Mouse (Mus musculus) frontal cortex, postnatal 10 days (tissue): ENCODE data around the gene Ankrd11.
A peak's percentile ranks its signal among the peaks of the same experiment; 100 is the strongest.

Experiments
- DNase-seq, 2 experiments: peaks; one replicate each; pipeline ENCODE4 v3.0.0; 2022; ENCODE audit warnings: low spot score in 2 of 2, mixed read lengths in 1 of 2

Ankrd11 gene

DNA sequence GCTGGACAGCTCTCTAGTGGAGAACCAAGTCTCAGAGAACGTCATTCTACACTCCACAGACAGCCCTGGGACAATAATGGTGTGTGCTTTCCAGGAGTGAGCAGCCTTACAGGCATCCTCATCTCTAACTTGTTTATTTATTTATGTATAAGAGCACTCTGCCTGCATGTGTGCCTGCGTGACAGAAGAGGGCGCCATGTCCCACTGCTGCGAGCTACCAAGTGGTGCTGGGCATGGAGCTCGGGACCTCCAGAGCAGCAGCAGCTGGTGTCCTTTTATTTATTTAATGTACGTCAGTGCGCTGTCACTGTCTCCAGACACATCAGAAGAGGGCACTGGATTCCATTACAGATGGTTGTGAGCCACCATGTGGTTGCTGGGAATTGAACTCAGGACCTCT, 115.3 kb downstream of the Ankrd11 start:
- no peak for DNase-seq

DNA sequence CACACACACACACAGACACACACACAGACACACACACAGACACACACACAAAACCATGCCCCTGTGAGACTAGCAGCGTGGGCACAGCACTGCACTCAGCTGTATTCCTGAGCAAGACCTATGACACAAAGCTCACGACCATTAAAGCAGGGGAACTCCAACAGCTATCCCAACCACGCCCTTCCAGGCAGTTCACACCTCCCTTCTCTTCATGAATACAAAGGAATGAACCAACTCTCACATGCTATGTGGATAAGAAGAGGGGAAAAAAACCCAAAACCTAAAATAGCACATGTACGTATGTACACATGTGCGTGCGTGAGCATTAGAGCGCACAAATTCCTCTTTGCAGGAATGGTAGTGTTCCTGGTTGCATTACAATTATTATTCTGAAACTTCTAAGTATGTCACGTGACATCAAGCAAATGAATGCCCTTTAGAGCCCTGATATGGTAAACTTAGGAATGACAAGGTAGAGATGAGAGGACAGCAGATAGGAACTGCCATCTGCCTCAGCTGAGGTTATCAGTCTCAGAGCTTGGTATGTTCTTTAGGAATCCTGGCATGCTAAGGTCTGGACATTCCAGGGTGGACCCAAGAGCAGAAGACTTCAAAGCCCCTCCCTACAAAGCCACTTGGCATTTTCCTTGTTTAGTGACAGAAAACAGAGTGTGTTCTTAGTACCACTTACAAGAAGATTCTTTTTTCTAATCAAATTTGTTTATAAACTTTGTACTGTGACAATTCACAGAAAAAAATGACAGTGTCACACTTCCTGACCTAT, 115.9 kb downstream of the Ankrd11 start:
- no peak for DNase-seq

DNA sequence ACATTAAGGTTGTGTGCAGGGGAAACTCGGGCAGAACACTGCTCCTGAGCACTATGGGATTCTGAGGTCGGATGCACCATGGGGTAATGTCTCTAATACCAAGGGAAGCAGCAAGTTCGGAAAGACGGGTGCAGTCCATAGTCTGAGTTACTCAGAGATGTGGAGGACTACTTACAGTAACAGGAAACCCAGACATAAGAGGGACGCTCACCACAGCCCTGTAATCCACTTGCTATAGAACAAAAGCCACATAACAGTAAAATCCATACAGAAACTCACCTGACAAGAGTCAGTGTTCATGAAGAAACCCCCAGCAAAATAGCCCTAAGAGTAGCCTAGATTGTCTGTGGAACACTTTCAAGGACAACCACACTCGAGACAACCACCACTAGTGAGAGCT, 118.0 kb downstream of the Ankrd11 start:
- DNase-seq, result no peak

DNA sequence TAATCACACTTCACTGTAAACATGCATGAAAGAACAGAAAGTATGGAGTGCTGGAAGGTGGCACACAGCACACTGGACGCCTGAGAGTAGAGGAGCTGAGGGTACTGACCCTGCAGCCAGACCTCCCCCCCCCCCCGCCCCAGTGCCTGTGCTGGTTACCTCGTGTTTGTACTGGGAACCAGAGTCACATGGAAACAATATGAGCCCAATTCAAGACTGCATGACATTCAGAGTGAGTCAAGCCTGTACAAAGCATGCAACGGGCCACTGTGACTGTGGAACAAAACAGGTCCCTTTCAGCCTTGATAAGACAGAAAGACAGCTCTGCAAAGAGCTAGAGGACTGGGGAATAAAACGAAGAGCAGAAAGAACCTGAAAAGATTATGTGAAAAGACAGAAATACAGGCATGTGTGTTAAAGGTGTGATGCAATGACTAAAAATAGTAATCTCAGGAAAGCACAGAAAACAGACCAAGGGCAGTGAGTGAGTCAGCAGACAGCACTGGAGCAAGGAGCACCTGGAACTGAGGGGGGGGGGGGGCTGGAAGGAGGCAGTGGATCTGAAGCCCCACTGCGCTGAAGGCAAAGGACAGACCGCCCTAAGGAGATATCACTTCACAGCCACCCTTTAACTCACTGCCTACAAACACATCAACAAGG, 118.5 kb downstream of the Ankrd11 start:
- DNase-seq, result no peak

DNA sequence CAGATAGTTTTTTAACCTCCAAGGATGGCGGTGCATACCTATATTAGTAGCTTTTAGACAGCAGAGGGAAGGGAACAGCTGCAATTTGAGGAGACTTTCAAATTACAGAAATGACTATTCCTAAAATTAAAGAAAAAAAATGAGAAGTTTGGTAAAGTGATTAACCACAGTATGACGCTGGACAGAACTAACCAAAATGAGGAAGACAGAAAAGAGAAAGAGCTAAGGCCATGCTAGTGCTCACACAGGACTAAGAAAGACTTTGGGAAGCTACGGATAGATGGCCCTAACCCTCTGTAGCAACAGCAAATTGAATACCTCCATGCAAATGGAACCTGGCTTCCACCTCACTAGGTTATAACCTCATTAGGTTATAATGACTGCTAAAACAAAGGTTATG, 119.1 kb downstream of the Ankrd11 start:
- no peak for DNase-seq

DNA sequence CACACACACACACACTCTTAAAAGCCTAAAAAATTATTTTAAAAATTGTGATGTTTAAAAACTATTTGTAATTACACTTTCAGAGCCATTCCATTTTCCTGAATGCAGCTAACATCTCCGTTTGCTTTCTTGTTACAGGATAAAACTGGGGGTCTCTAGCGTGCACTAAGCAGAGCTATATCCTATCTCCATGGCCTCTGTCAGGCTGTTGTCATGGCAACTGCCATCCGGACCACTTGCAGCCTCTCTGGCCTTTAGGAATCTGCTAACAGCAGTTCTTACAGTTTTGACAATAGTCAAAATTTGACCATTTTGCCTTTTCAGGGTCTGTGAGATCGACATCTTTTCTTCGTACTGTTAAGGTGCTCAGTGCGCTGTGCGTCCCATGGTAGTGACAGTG, 121.2 kb downstream of the Ankrd11 start:
- no peak for DNase-seq

DNA sequence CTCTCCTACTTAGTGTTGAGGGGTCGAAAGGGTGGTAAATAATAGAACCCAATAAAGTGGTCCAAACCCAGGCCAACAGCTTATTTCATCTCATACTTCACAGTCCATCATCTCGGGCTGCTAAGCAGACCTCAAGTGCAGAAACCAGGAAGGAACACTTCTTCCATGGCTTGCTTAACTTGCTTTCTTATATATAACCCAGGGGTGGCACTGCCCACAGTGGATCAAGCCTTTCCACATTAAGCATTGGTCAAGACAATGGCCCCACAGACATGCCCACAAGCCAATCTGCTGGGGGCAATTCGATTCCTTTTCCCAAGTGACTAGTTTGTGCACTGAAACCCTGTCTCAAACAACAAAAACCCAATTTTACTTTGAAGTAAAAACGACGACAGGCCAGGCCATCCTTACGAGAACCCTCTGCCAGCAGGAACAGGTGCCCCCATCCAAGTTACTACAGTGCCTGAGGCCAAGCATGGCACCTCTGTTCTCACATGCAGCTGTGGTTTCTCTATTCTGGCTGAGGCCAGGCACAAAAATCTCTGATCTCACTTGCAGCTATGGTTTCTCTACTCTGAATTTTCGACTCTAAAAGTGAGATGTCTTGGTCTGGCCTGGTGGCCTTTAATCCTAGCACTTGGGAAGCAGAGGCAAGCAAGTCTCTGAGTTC, 123.5 kb downstream of the Ankrd11 start:
- DNase-seq, result no peak

DNA sequence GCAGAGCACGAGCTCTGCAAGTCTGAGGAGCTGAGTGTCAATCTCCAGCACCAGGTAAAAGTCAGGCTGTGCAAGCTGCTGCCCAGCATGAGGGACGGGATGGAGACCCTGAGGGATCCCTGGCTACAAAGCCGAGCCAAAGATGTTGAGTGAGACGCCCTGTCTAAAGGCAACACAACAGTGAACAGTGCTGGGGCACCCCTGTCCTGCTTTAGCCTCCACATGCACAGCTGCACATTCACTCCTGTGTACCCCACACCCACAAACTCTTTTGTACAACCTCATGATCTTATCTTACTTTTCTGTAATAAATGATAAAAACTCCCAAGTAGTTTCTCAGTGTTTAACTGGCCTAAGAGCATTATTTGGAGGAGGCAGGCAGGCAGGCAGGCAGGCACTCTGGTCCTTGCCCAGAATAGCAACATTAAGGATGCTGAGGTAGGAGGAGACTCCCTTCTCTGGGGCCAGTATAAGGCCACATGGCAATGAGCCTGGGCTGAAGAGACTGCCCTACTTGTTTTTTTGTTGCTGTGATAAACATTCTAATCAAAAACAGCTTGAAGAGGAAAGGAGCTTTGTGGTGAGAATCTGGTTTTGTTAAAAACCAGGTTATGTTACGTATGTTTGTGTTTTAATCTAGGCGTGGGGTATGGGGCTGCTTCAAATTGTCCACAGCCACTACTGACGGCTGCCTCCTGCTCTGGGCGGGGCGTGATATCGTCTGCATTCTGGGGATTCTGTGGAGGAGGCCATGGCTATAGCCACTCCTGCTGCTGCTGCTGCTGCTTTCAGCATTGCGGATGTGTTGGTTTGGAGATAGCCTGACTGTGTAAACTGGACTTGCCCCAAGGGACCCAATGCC, 124.3 kb downstream of the Ankrd11 start:
- DNase-seq, result no peak

DNA sequence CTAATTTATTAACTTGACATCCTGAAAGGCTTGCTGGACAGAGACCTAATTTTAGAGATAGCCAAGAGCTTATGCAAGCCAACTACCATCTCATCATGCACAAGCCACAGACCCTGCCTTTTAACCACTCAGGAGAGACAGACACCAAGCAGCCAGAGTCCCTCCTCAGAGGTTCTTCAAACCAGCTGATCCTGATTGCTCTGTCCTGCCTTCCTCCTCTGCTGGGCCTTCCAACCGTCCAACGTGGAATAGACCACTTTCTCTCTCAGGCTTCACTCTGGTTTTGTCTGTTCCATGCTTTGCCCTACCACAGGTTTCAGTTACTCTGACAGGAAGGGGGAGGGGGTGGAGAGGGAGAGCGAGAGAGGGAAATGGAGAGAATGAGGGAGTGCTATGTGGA, 125.3 kb downstream of the Ankrd11 start:
- DNase-seq, result no peak

DNA sequence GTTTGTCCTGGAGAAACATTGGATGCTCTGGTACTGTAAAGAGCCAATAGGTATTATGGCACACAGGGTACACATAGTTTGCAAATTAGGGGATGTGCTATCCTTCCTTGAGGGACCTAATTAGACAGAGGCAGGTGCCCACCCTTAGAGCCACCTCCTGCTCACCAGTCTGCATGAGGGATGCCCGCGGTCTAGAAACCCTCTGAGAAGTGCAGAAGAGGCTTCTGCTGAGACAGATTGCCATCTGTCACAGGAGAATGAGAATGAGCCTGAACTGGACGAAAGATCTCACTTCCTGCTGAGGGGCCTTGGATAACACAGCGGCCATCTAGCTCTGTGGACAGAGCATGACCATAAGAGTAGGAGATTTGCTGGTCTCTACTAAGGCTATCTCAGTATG, 129.2 kb downstream of the Ankrd11 start:
- no peak for DNase-seq

DNA sequence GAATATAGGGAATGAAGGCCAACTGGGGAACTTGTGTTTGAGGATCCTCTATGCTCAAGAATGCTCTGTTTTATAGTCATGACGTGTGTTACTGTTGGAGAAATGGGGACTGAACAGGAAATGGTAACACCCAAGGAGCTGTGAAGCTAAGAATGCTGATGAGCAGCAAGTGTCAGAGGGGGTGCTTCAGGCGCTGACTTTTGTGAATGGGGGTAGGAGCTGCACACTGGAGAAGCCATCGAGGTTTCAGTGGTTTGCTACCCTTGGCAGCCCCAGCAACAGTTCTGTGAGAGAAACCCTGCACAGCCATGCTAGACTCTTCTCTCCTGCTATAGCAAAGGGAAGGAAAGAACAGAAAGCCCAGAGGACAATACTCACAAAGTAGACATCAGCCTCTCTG, 129.9 kb downstream of the Ankrd11 start:
- DNase-seq, result no peak

DNA sequence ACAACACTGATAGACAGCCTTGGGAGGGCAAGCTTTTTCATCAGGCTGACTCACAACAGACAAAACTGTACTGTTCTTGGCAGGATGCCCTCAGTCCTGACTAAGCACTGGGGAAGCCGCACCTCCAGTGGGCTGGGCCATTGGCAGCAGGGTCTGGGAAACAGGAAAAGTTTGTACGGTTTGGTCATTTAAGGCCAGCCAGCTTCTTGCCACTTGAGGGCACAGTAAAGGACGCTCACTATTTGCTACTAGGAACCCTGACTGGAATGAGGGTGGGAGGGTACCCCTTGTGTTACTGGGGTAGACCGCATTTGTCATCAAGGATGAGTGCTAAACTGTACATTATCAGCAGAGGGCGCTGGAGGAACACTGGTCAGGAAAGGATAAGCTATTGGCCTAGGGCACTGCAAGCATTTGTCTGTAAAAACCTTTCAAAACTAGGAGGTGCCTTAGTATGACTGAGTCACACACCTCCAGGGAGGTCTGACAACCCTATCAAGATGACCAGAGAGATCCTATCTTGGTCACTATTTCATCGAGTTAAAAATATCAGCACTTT, 135.5 kb downstream of the Ankrd11 start:
- DNase-seq, result peak; percentile 77 to 84

DNA sequence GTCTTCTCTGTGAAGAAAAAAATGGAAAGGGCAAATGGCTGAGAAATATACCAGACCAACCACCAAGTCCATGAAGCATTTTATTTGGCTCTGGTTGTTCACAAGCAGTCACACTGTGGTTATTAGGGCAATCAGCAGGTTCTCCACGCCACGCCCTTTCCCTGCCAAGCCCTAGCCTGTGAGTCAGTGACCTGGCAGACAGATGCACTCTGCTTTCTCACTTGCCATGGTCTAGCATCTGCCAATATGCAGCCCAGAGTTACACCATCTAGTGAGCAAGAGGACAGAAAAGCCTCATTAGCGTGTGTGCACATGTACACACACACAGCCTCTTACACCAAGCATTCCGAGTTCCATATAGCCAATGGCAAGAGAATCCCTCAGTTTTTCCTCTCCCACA, 136.7 kb downstream of the Ankrd11 start:
- DNase-seq, result no peak

DNA sequence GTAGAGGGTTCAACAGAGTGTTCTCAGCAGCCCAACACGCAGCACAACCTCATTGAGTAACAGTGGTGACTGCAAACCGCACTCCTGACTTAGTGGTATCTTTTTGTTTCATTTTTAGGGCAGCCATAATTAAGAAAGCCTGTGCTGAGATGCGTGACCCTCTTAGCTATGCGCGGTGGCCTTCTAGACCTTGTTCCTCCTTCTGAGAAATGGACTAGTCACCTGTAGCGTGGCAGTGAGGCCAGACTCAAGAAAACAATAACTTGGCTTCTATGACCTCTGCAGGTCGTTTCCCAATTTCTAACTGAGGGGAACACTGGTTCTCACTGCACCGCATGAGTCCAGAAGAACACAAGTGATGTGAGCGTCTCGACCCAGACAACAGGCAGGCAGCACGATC, 137.6 kb downstream of the Ankrd11 start:
- no peak for DNase-seq

DNA sequence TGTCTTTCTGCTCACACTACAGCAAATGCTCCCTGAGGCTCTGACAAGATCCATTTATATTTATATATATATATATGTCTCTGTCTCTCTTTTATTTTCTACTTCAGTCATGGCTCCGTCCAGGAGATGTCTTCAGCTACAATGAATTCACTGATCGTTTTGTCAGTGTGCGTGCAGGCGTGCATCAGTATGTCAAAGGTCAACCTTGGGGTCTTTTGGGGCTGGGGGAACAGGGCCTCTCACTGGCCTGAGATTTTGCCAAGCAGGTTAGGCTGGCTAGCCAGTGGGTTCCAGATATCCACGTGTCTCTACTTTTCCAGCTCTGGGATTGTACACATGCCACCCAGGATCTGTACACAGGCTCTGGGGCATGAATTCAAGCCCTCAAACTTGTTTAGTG, 139.1 kb downstream of the Ankrd11 start:
- DNase-seq, result no peak

DNA sequence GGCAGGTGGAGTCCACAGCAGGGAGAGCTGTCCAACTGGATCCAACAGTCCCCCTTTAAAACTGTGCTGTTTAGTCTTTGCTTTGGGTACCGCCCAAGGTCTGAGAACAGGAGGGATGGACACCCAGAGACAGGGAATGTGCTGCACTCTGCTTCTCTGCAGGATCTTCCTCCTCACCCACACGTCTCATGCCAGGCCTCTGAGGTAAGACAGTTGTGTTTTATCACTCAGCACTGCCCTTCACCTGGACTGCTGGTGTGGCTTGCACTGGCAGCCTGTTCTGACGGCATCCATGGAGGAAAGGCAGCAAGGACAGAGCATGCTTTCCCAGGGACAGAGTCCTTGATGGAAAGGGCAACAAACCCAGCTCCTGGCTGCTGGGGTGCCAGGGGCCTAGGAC, 139.5 kb downstream of the Ankrd11 start:
- no peak for DNase-seq

DNA sequence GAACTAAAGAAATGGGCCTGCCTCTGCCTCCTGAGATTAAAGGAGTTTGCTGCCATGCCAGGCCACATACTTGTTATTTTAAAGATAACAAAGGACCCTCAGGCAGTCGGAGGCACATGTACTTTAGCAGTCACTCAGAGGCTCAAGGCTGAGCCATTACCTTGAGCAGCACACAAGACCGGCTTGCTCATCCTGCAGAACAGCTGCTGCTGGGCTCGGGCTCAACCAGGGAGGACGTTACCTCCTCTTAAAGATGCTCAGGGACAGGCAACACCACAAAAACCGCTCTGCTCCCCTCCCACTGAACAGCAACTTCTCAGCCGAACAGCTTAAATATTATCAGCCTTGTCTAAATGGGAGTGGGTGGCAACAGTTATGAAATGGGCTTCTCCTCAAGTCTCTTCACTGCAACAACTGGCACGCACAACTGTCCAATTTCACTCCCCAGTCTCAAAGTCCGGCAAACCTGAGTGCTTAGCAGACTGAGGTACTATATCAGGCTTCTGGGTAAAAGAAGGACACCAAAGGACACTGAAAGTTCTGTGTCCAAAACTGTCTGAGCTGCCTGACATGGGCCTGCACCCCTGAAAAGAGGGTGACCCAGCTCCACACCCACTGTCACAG, 140.1 kb downstream of the Ankrd11 start:
- no peak for DNase-seq

DNA sequence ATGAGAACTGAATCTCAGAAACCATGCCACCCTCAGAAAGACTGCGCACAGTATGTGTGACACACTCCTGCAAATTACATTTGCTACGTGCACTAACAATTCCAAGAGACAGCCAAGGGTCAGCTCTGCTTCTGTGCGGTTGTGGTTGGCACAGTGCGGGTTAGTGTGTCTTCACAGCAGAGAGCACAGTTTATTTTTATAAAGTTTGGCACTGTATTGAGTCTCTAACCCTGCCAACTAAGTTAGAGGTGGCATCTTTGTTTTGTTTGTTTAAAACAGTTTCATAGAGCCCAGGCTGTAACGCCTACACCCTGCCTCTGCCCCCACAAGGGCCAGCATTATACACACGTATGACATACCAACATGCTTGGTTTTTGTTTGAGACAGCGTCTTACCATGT, 140.6 kb downstream of the Ankrd11 start:
- DNase-seq, result no peak

DNA sequence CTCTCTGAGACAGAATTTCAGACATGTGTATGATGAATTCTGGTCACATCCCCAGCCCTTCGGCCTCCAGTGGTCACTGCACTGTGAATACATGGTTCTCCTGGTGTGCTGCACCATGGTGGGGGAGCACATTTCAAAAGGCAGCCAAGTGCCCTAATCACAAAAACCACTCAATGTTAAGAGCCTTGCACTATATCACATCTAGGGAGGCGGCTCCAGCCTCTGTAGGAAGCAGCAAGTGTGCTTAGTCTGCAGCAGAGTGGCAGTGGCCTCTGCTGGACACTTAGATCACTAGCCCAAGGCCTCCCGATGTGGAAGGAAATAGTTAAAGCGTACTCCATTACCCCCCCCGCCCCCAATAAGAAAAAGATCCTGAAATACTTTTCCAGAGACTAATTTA, 143.0 kb downstream of the Ankrd11 start:
- no peak for DNase-seq

DNA sequence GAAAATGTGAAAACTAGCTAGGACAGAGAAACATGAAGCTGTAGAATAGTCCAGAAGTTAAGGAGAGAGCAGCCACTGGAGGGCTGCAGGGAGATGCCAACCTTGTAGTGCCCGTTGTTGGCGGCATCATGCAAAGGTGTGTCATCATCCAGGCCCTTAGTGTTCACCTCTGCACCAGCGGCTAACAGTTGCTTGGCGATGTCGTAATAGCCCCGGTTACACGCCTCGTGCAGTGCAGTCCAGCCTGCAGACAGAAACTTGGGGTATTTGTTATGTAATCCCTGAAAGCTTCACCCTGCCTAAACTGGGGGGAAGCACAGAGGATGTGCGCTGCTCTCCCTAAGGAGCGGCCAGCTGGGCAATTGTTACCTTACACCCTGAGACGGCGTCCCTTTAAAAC, 143.6 kb downstream of the Ankrd11 start:
- no peak for DNase-seq

DNA sequence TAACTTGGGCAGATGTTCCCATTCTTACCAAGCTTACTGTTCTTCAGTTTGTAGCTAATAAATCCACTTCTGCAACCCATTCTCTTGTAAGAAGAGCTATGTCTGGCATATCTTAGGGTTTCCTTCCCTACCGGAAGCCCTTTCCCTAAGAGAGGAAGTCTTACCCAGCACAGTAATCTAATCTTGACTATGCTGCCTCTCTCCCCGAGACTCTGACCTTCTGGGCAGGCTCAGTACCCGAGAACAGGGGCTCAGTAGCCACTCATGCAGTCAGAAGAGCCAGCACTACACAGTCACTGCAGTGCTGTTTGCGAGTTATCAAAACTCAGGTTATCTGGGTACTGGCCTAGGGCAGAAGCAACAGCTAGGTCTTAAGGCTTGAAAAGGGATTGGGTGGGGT, 144.1 kb downstream of the Ankrd11 start:
- no peak for DNase-seq
